Mouse (Mus musculus): ENCODE measurements around the gene Ykt6.

- TF ChIP-seq POLR2A (IDR thresholded peaks at IDR 0.05; ENCODE audit: insufficient read depth, low read depth, low read length), result no peak
- TF ChIP-seq CTCF (IDR thresholded peaks at IDR 0.05), result no peak
- no peak for TF ChIP-seq EP300 (IDR thresholded peaks at IDR 0.05; ENCODE audit: insufficient read depth, low read depth, low read length)
These were observed 48.4 kb upstream of the Ykt6 start for GRCm38 (mm10) chr11:5907096-5907495.
